Mouse (Mus musculus): ENCODE data around the gene Eddm3b. TPM values are rescaled to one million over a fixed set of nuclear protein-coding genes. Genes with fewer than 3 reads are reported as not detected.
A peak's percentile ranks its signal among the peaks of the same experiment; 100 is the strongest.

The Eddm3b gene
- polyA plus RNA-seq, 1 experiment, result not detected

DNA sequence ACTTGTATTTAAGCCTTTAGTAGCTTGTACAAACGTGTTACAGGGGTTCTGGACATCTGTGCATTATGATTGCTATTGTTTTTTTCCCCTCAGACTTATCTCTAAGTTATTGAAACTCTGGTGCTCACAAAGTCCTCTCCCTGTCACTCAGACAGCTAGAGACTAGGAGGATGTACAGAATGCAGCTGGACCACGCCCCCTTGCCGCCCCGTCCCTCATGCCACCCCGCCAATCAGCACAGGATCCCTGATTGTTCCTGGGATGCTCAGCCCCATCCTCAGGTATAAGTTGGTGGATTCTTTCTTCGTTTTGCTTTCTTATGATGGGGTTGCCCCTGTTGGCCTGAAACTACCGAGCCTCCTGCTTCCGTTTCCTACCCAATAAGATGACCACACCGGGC lies 750 bp upstream of the Eddm3b start:
- no peaks in the 10 kb centered on the region for H3K4me1 ChIP-seq
- no peak overlapping the region for H3K4me3 ChIP-seq (replicated peaks)
- H3K27me3 ChIP-seq (replicated peaks), result peaks cover 3% of the 10 kb centered on the region
- H3K36me3 ChIP-seq (replicated peaks; ENCODE audit: low read length), result no peaks in the 10 kb centered on the region
- peaks cover 1% of the 10 kb centered on the region; the same call in 1 of the 2 replicates for H3K9me3 ChIP-seq
- no peak for TF ChIP-seq FLI1 (IDR thresholded peaks at IDR 0.05; ENCODE audit: low read length)

DNA sequence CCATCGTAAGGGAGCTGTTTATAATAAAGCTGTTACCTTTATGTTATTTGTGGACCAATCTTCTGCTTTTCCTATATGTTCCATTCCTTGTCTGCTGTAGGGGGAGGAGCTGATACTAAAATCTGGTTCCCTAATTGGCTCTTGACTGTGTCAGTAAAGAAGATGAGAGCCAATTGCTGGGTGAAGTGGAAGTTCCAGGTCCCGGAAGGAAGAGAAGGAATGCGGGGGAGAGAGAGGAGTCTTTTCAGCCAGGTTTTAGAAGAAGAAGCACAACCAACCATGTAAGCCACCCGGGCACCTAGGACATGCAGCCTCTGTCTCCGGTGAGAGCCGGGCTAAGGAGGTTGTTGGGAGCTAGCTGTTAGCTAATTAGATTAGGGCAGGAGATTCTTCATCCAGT lies 11.5 kb downstream of the Eddm3b start:
- TF ChIP-seq FLI1 (IDR thresholded peaks at IDR 0.05; ENCODE audit: low read length), result no peak
- no peak for TF ChIP-seq GATA1 (IDR thresholded peaks at IDR 0.05; ENCODE audit: borderline replicate concordance, low read length)
- H3K4me1 ChIP-seq, result peaks cover 44% of the 10 kb centered on the region

DNA sequence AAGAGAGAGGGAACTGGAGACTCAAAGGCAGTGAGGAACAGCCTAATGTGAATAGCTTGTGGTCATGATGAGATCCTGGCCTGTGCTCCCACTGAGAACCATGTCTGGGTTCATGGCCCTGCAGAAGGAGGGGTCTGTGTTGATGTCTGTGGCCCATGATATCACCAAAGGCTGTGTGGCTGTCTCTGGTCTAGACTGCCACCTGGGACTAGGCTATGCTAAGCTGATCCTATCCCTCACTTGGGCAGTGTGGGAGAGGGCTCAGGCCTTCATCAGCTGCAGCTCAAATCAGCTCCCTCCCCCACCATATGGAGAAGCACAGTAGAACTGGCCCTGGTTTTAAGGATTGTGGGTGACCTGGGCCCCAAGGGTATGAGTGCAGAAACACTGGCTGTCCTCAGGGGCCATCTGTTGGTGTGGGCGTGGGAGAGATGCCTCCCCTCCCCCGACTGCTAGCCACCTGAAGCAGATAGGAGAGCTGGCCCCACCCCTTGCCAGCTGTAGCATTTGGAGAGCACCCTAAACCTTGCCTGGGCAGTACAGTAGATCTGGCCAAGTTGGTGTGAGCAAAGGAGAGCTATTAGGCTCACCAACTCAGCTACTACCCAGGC lies 13.5 kb downstream of the Eddm3b start:
- peaks cover 4% of the 10 kb centered on the region for H3K27me3 ChIP-seq (replicated peaks)

More for the DNA sequence above, 11.5 kb downstream of the Eddm3b start:
- no peak overlapping the region for H3K4me3 ChIP-seq (replicated peaks)
- H3K9me3 ChIP-seq, result peaks cover 2% of the 10 kb centered on the region; the same call in 1 of the 2 replicates
- H3K36me3 ChIP-seq (replicated peaks; ENCODE audit: low read length), result no peaks in the 10 kb centered on the region
- H3K27me3 ChIP-seq (replicated peaks), result peaks cover 4% of the 10 kb centered on the region

DNA sequence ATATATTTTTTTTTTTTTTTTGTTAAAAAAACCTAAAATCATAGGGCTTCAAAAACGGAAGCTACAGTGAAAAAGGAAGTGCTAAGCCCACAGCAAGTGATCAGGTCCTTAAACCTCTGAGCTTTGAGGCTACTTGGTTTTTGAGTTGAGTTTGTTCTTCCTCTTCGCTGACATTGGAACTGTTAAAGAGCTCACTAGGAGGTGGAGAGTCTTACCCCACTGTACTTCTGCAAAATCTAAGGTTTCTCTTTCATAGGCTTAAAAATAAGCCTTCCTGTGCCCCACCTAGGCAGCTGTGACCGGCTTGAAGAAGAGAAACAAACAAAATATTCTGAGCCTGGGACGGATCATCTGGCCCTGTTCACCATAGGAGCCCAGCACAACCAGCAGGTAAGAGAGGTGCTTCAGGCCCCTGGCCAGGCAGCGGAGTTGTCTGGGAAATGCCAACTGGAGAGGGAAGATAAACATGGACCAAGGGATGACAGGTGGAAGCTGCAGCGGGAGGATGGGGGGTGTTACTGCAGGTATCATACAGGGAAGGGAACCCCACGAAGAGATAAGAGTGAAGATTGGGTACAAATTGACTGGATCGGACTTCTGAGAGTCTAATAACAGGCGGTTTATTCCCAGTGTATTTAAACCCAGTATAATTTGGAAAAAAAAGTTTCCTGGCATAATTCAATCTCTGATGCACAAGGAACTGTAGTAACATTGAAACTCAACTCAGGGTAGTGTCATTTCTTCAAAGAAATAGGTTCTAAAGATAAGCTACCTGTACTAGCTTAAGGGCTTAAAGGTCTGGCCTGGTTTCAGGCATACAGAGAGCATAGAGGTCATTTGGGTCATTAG lies 14.8 kb downstream of the Eddm3b start:
- no peaks in the 10 kb centered on the region for H3K36me3 ChIP-seq (replicated peaks; ENCODE audit: low read length)
- TF ChIP-seq GATA1 (IDR thresholded peaks at IDR 0.05; ENCODE audit: borderline replicate concordance, low read length) (no peak), FLI1 (IDR thresholded peaks at IDR 0.05; ENCODE audit: low read length) (no peak)
- H3K27me3 ChIP-seq (replicated peaks), result peaks cover 4% of the 10 kb centered on the region
- H3K4me1 ChIP-seq, result peaks cover 58% of the 10 kb centered on the region
- H3K9me3 ChIP-seq, result peaks cover 2% of the 10 kb centered on the region; the same call in 1 of the 2 replicates
- peak overlapping the region; percentile 83 for H3K4me3 ChIP-seq (replicated peaks)

More for the DNA sequence above, 13.5 kb downstream of the Eddm3b start:
- Histone ChIP-seq H3K9me3 (peaks cover 2% of the 10 kb centered on the region; the same call in 1 of the 2 replicates), H3K4me1 (peaks cover 58% of the 10 kb centered on the region), H3K36me3 (replicated peaks; ENCODE audit: low read length) (no peaks in the 10 kb centered on the region), H3K4me3 (replicated peaks) (no peak overlapping the region)
- TF ChIP-seq GATA1 (IDR thresholded peaks at IDR 0.05; ENCODE audit: borderline replicate concordance, low read length), result no peak
- no peak for TF ChIP-seq FLI1 (IDR thresholded peaks at IDR 0.05; ENCODE audit: low read length)

DNA sequence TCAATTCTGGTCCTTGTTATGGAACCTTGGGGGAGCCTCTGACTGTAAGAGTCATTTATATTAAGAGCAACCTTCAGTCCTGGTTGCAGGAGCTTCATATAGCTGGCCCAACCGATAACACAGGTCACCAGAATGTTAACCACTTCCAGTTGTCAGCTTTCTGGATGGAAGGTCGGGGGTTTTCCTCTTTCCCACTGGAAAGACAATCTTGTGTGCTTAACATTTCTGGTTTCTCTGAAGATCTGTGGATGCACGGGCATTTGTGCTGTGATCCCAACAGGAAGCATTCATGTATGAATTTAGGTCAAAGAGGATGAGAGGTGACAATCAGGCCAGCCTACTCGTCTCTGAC lies 15.4 kb downstream of the Eddm3b start:
- H3K27me3 ChIP-seq (replicated peaks), result no peaks in the 10 kb centered on the region
- H3K9me3 ChIP-seq, result peaks cover 2% of the 10 kb centered on the region; the same call in 1 of the 2 replicates
- H3K4me3 ChIP-seq (replicated peaks), result no peak overlapping the region
- no peaks in the 10 kb centered on the region for H3K36me3 ChIP-seq (replicated peaks; ENCODE audit: low read length)
- TF ChIP-seq FLI1 (IDR thresholded peaks at IDR 0.05; ENCODE audit: low read length) (no peak), GATA1 (IDR thresholded peaks at IDR 0.05; ENCODE audit: borderline replicate concordance, low read length) (no peak)
- peaks cover 54% of the 10 kb centered on the region for H3K4me1 ChIP-seq

DNA sequence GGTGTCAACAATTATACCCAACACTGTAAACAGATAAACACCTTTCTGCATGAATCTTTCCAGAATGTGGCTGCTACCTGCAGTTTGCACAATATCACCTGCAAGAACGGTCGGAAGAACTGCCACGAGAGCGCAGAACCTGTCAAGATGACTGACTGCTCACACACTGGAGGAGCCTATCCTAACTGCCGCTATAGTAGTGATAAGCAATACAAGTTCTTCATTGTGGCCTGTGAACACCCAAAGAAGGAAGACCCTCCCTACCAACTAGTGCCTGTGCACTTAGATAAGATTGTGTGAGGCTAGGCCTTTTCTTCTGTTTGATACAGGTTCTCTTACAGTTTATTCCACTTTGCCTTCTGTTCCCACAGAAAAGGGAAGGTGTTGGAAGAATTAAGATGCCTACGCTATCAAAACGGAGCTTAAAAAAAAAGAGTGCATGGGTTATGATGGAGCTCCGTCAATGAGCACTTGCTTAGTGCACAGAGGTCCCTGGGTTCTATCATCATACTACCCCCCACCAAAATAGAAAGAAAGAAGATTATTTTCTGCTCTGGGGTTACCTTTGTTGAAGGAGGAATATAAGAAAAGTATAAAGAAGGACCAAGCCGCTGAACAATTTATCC lies 16.2 kb downstream of the Eddm3b start:
- no peak for TF ChIP-seq GATA1 (IDR thresholded peaks at IDR 0.05; ENCODE audit: borderline replicate concordance, low read length)
- TF ChIP-seq FLI1 (IDR thresholded peaks at IDR 0.05; ENCODE audit: low read length), result no peak
- H3K4me3 ChIP-seq (replicated peaks), result peak overlapping the region; percentile 83
- peaks cover 2% of the 10 kb centered on the region; the same call in 1 of the 2 replicates for H3K9me3 ChIP-seq
- no peaks in the 10 kb centered on the region for H3K27me3 ChIP-seq (replicated peaks)
- H3K4me1 ChIP-seq, result peaks cover 54% of the 10 kb centered on the region
- no peaks in the 10 kb centered on the region for H3K36me3 ChIP-seq (replicated peaks; ENCODE audit: low read length)

DNA sequence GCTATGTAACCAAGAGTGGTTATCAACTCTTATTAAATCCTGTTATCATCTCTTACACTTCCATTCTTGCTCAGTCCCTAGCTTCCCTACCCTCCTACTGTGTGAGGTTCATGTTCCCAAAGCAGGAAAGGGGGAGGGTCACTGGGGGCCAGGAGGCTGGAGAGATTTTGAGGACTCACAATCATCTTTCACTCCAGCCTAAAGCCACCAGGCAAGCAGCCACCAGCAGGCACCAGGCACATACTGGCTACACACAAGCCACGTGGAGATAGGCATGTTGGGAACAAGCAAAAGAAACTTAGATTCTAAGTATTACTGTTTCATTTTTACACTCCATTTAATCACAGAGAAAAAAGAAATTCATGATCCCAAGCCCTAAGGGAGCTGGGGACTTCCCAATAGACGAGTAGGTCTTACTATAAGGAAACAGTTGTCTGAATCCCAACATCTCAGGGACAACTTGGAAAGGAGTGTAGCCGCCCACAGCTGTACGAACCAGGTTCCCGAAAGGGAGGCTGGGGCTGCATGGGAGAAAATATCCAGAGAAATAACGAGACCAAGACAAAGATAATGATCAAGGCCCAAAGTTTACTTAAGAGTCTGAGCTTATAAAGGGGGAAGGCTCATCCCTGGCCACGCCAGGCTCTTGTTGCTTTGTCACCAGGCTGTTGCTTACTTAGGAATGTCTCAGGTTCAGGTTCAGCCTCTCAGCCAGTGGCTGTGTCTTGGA lies 17.0 kb downstream of the Eddm3b start:
- TF ChIP-seq FLI1 (IDR thresholded peaks at IDR 0.05; ENCODE audit: low read length) (no peak), GATA1 (IDR thresholded peaks at IDR 0.05; ENCODE audit: borderline replicate concordance, low read length) (no peak)
- Histone ChIP-seq H3K4me3 (replicated peaks) (no peak overlapping the region), H3K4me1 (peaks cover 54% of the 10 kb centered on the region)

DNA sequence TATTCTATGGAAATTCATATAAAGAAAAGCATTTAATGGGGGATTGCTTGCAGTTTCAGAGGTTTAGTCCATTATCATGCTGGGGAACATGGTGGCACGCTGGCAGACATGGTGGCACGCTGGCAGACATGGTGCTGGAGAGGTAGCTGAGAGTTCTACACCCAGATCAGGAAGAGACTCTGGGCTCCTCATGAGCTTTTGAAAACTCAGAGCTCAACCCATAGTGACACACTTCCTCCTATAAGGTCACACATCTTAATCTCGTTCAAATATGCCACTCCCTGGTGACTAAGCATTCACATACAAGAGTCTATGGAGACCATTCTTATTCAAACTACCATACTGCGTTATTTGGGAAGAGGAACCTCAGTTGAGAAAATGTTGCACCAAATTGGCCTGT lies 18.1 kb downstream of the Eddm3b start:
- Histone ChIP-seq H3K4me3 (replicated peaks) (no peak overlapping the region), H3K9me3 (no peaks in the 10 kb centered on the region), H3K36me3 (replicated peaks; ENCODE audit: low read length) (no peaks in the 10 kb centered on the region), H3K27me3 (replicated peaks) (no peaks in the 10 kb centered on the region), H3K4me1 (peaks cover 48% of the 10 kb centered on the region)
- no peak for TF ChIP-seq GATA1 (IDR thresholded peaks at IDR 0.05; ENCODE audit: borderline replicate concordance, low read length)
- TF ChIP-seq FLI1 (IDR thresholded peaks at IDR 0.05; ENCODE audit: low read length), result no peak

More for the DNA sequence above, 17.0 kb downstream of the Eddm3b start:
- Histone ChIP-seq H3K36me3 (replicated peaks; ENCODE audit: low read length) (no peaks in the 10 kb centered on the region), H3K9me3 (peaks cover 2% of the 10 kb centered on the region; the same call in 1 of the 2 replicates), H3K27me3 (replicated peaks) (no peaks in the 10 kb centered on the region)

DNA sequence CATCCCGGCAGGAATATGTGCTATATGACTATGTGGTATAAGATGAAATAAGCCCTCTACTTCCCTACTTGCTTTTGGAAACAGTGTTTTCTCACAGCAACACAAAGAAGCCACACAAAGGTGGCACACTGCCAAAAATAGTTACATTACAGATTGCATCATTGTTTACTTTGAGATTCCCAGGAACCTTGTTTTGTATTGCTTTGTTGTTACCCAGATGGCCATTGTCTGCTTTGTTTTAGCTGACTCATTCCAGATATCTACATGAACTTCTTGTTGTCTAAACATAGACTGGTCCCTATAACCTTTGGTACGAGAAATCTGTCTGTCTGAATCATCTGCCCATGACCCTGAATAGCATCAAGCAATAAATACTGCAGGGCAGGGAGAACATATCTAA lies 26.1 kb downstream of the Eddm3b start:
- Histone ChIP-seq H3K36me3 (replicated peaks; ENCODE audit: low read length) (no peaks in the 10 kb centered on the region), H3K9me3 (no peaks in the 10 kb centered on the region)

More for the DNA sequence above, 26.1 kb downstream of the Eddm3b start:
- TF ChIP-seq GATA1 (IDR thresholded peaks at IDR 0.05; ENCODE audit: borderline replicate concordance, low read length) (no peak), FLI1 (IDR thresholded peaks at IDR 0.05; ENCODE audit: low read length) (no peak)
- no peak overlapping the region for H3K4me3 ChIP-seq (replicated peaks)
- peaks cover 10% of the 10 kb centered on the region; the same call in 1 of the 2 replicates for H3K4me1 ChIP-seq
- peaks cover 5% of the 10 kb centered on the region for H3K27me3 ChIP-seq (replicated peaks)

All from megakaryocyte, embryonic 14.5 days (primary cell).